Mouse (Mus musculus): Measurements from ENCODE around the gene Adipoq. TPM values are rescaled to one million over a fixed set of nuclear protein-coding genes. Genes with fewer than 3 reads are reported as not detected.
A peak's percentile ranks its signal among the peaks of the same experiment; 100 is the strongest.
"Not testable (repeated sequence)": the region's sequence is repeated elsewhere in the genome, so short reads cannot be mapped to it uniquely, and the experiment has no call there.

Adipoq gene
- total RNA-seq (2014; fragmentation: Nextera tagmentation) (not detected in 2 replicates), total RNA-seq (2017) (0.50 TPM in 1 of 2 replicates, not detected in the other)

GRCm38 (mm10) chr16:23146280-23146679 lies at the start of gene Adipoq:
Gene Adipoq (plus strand): TSS chr16:23146536.
- ATAC-seq (replicated peaks; ENCODE audit: low FRiP score, low TSS enrichment, poor library complexity, severe bottlenecking), result no peak

GRCm38 (mm10) chr16:23096886-23097285 lies 49.5 kb upstream of the Adipoq start:
- not testable (repeated sequence) for ATAC-seq (replicated peaks; ENCODE audit: low FRiP score, low TSS enrichment, poor library complexity, severe bottlenecking)

GRCm38 (mm10) chr16:23097290-23098104 lies 48.8 kb upstream of the Adipoq start:
- ATAC-seq (replicated peaks; ENCODE audit: low FRiP score, low TSS enrichment, poor library complexity, severe bottlenecking), result not testable (repeated sequence)

GRCm38 (mm10) chr16:23098105-23098452 lies 48.3 kb upstream of the Adipoq start:
- ATAC-seq (replicated peaks; ENCODE audit: low FRiP score, low TSS enrichment, poor library complexity, severe bottlenecking), result not testable (repeated sequence)

- ATAC-seq (replicated peaks; ENCODE audit: low FRiP score, low TSS enrichment, poor library complexity, severe bottlenecking), result no peak
Observed at GRCm38 (mm10) chr16:23099632-23100031, 46.7 kb upstream of the Adipoq start.

GRCm38 (mm10) chr16:23100099-23100575 lies 46.2 kb upstream of the Adipoq start:
- 0 out of 2 replicates have a peak, but pooled peaks have one; percentile 14 for ATAC-seq (replicated peaks; ENCODE audit: low FRiP score, low TSS enrichment, poor library complexity, severe bottlenecking)

- peak; percentile 73 for ATAC-seq (replicated peaks; ENCODE audit: low FRiP score, low TSS enrichment, poor library complexity, severe bottlenecking)
Observed at GRCm38 (mm10) chr16:23100613-23101012, 45.7 kb upstream of the Adipoq start.

- ATAC-seq (replicated peaks; ENCODE audit: low FRiP score, low TSS enrichment, poor library complexity, severe bottlenecking), result no peak
Observed at GRCm38 (mm10) chr16:23102340-23103037, 43.8 kb upstream of the Adipoq start.

GRCm38 (mm10) chr16:23103038-23103745 lies 43.1 kb upstream of the Adipoq start:
- no peak for ATAC-seq (replicated peaks; ENCODE audit: low FRiP score, low TSS enrichment, poor library complexity, severe bottlenecking)

- no peak for ATAC-seq (replicated peaks; ENCODE audit: low FRiP score, low TSS enrichment, poor library complexity, severe bottlenecking)
Observed at GRCm38 (mm10) chr16:23103841-23104240, 42.5 kb upstream of the Adipoq start.

- ATAC-seq (replicated peaks; ENCODE audit: low FRiP score, low TSS enrichment, poor library complexity, severe bottlenecking), result no peak
Observed at GRCm38 (mm10) chr16:23106121-23106520, 40.2 kb upstream of the Adipoq start.

- ATAC-seq (replicated peaks; ENCODE audit: low FRiP score, low TSS enrichment, poor library complexity, severe bottlenecking), result peak; percentile 76
Observed at GRCm38 (mm10) chr16:23107231-23107942, 38.9 kb upstream of the Adipoq start, which contains the start of gene Eif4a2. Gene Eif4a2 (plus strand): TSS chr16:23107444.

GRCm38 (mm10) chr16:23107946-23108759 lies 38.2 kb upstream of the Adipoq start:
- ATAC-seq (replicated peaks; ENCODE audit: low FRiP score, low TSS enrichment, poor library complexity, severe bottlenecking), result peak; percentile 72

- no peak for ATAC-seq (replicated peaks; ENCODE audit: low FRiP score, low TSS enrichment, poor library complexity, severe bottlenecking)
Observed at GRCm38 (mm10) chr16:23108943-23109342, 37.4 kb upstream of the Adipoq start.

GRCm38 (mm10) chr16:23109350-23110280 lies 36.7 kb upstream of the Adipoq start:
- no peak for ATAC-seq (replicated peaks; ENCODE audit: low FRiP score, low TSS enrichment, poor library complexity, severe bottlenecking)

- no peak for ATAC-seq (replicated peaks; ENCODE audit: low FRiP score, low TSS enrichment, poor library complexity, severe bottlenecking)
Observed at GRCm38 (mm10) chr16:23112348-23112747, 34.0 kb upstream of the Adipoq start.

- no peak for ATAC-seq (replicated peaks; ENCODE audit: low FRiP score, low TSS enrichment, poor library complexity, severe bottlenecking)
Observed at GRCm38 (mm10) chr16:23112861-23113435, 33.4 kb upstream of the Adipoq start.
